Mouse (Mus musculus) heart, postnatal 14 days (tissue): Measurements from ENCODE around the gene Cytip. TPM values are rescaled to one million over a fixed set of nuclear protein-coding genes. Genes with fewer than 3 reads are reported as not detected.
"Not testable (repeated sequence)": the region's sequence is repeated elsewhere in the genome, so short reads cannot be mapped to it uniquely, and the experiment has no call there.

Experiments
- DNase-seq, 2 experiments: peaks; one replicate each; pipeline ENCODE4 v3.0.0; 2021 to 2022
- intact Hi-C: fragments of 180-260 bp; cut with DNase I; formaldehyde crosslinking; loops from one replicate; pipeline ENCODE4 v1.15.1; 2025
- total RNA-seq, 2 experiments: library from RNA; stranded (reverse); gene quantifications; 2 replicates each; pipeline ENCODE4 v1.2.3; 2021

Cytip gene
- total RNA-seq, 2 experiments from 2014 or later = 1.1 to 4.7 TPM

DNA sequence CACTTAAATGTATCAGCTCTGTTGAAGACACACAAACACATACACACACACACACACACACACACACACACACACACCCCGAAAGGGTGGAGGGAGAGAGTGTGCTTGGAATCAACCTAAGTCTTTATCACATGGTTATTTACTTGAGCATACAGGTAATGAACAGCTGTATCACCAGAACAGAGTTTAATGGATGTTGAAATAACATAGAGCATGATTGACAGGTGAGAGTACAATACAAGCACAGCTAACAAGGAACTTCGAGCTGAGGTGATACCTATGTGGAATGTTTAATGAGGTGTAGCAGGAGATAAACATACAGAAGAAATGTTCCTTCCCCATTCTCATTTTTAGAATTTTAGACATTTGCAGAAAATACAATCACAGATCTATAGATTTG, 62.7 kb downstream of the Cytip start:
- intact Hi-C loops = no loop called here

DNA sequence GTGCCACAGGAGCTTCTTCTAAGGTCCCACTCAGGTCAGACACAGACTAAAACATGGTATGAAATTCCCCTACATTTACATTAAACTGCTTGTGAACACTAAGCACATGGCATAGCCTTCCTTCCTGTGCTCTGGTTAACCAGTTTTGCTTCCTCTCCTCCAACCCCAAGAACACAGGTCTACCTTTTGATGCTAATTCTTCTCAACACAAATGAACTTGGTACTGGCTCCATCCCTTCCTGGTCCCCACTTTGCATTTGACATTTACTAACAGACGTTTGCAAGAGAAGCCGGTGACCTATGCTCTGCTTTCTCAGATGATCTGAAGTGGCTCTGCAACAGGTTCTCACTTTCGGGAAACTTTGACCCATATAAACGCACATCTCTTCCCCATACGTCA, 65.4 kb downstream of the Cytip start:
- intact Hi-C loops = no loop called here
- DNase-seq = no peak

More for the DNA sequence above, 62.7 kb downstream of the Cytip start:
- no peak for DNase-seq

DNA sequence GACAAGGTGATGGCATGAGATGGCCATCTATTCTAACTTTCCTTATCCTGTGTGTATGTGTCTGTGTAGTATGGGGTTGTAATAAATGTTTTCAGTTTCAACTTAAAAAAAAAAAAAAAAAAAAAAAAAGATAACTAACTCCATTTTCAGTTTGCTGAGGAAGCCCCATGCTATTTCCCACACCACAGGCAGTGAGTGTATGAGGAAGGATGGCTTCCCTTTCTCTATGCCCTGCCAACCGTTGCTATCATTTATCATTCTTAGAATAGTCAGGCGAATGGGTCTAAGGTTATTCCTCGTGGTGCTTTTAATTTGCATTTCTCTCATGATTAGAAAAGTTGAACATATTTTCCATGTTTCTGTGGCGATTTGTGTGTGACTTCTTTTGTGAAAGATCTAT, 84.2 kb downstream of the Cytip start:
- intact Hi-C loops = no loop called here
- no peak for DNase-seq

DNA sequence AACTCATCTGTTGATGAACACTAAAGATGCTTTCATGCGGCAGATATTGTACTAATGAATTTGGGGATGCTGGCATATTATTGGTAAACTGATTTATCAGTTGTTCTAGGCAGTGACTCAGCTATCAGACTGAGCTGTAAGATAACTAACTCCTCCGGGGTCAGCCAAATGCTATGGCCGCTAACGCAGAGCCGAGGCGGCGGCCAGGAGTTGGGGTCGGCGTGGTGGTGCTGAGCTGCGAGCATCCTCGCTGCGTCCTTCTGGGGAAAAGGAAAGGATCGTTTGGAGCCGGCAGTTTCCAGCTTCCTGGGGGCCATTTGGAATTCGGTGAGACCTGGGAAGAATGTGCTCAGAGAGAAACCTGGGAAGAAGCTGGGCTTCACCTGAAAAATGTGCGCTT, 87.4 kb downstream of the Cytip start:
- intact Hi-C loops, DNase-seq: not testable (repeated sequence)

DNA sequence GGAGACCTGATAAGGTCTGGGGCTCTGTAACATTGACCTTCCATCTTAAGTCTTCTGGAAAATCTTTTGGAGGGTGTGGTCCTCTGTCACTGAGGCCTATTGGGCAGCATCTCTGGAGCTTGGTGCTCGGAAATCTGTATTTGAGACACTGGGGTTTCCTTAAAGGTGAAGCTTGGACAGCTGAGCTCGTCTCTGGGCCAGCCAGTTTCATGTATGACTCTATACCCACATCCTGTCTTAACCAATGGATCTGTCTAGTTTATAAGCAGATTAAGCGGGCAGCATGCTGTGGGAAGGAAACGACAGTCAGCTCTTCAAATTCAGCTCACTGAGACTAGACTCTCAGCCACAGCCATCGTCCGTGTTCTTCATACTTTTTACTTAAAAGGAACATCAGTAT, 88.3 kb downstream of the Cytip start:
- no peak for DNase-seq
- intact Hi-C loops = no loop called here

DNA sequence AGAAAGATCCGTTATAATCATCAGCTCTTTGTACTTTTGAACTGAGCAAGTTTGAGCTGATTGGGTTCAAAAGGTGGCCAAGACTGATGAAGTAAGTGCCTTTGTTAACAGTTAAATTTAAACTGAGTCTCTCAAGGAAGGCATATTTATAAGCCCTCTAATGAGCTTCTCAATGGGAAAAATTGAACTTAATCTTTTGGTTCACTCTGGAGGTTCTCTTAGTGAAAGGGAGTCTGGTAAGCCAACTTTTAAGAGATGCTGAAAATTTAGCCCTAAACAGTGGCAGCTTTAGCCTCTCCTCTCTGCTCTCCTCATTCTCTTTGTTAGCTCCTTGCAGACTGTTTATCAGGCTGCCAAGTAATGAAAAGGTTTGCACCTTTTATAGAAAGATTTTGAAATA, 100.5 kb downstream of the Cytip start:
- DNase-seq = no peak
- intact Hi-C loops = no loop called here

DNA sequence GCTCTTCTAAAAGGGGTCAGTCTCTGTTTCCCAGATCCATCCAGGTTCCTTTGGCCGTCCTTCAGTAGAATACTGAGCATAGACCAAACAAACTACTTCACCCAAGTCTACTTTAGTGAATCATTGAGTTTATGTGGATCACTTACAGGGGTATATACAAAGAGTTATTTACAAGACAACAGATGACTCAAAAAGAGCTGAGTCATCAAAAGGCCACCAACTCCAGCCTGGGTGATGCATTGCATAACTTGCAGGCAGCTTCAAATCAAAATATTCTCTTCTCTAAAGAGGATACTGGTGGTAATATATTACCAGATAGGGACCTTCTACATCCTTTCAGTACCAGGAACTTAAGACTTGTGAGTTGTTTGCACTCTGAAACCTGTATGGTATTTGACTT, 108.9 kb downstream of the Cytip start:
- intact Hi-C loops = no loop called here

DNA sequence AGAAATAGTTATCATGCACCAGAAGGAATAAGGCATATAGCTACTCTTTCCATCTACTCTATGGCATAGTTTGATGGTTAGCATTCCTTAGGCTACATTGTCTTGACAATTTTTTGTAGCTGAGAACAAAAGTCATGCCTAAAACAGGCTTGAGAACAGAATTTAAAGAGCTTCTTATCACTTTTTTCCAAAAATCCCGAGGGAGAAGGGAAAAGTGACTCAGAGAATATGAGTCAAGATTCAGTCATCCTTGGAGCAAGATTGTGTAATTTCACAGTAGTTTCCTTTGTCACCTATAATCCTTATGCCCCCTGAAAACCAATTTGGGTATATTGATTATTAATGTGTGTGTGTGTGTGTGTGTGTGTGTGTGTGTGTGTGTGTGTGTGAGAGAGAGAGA, 115.5 kb downstream of the Cytip start:
- intact Hi-C loops = no loop called here
- no peak for DNase-seq

More for the DNA sequence above, 108.9 kb downstream of the Cytip start:
- DNase-seq = no peak

Other genes with a start within 250 kb of the Cytip start
- under 1 TPM; 0.29 to 0.31 TPM for gene Galnt5, start 197.6 kb downstream of the Cytip start, total RNA-seq
- not detected for gene Ermn, start 142.7 kb downstream of the Cytip start, total RNA-seq
- 1 to 10 TPM in 1 of 2 experiments, under 1 TPM in 1; 0.32 to 2.5 TPM for gene Acvr1c, start 162.4 kb upstream of the Cytip start, total RNA-seq